Comparison of ENCODE assay signal across 8 mouse cellular contexts in genomic region chr17:64601751-64602578, GRCm38 (mm10). TPM values are rescaled to one million over a fixed set of nuclear protein-coding genes. Genes with fewer than 3 reads are reported as not detected.
DNase-seq lines count a peak whose midpoint lies in the region; ATAC-seq and TF ChIP-seq lines count a peak whose summit lies in the region.

No protein-coding gene starts in this region.

- in situ Hi-C loops in CH12.LX (cut with MboI; ENCODE audit: low pct_ligation_motif_present, low pct_unique_long_range_greater_than_20kb, low sequenced_read_pairs), result loop anchor here (25.0 kb wide), 1 partner anchor 260 kb away; no protein-coding TSS in a partner anchor

- no peak for TF ChIP-seq EP300 in CH12.LX (IDR thresholded peaks at IDR 0.05; ENCODE audit: low read length)

- H3K36me3 ChIP-seq in CH12.LX (replicated peaks in 1 of 2; ENCODE audit: control insufficient read depth in 1 of 2, insufficient read depth in 1 of 2, low read length in 1 of 2), result peaks cover 0 to 2% of the 10 kb centered on the region in 2 experiments
- H3K36me3 ChIP-seq in embryonic facial prominence, embryonic 15.5 days, result no peaks in the 10 kb centered on the region
- no peaks in the 10 kb centered on the region for H3K36me3 ChIP-seq in heart, embryonic 12.5 days
- H3K36me3 ChIP-seq in kidney, embryonic 15.5 days, result no peaks in the 10 kb centered on the region
- no peaks in the 10 kb centered on the region for H3K36me3 ChIP-seq in neural tube, embryonic 15.5 days
- no peaks in the 10 kb centered on the region for H3K36me3 ChIP-seq in thymus, adult 2 months (ENCODE audit: control insufficient read depth, insufficient read depth, low read length)

- peaks cover 4% of the 10 kb centered on the region for H3K79me2 ChIP-seq in CH12.LX (replicated peaks; ENCODE audit: control insufficient read depth, extremely low read depth, insufficient read depth, poor library complexity, severe bottlenecking)

- peak in 1 of 2 experiments; percentile 55; a peak in 2 of 4 replicates for TF ChIP-seq CTCF in CH12.LX (conservative IDR thresholded peaks at IDR 0.05 in 1 of 2, IDR thresholded peaks at IDR 0.05 in 1 of 2; ENCODE audit: low read depth in 2 of 2, low read length in 2 of 2)
- no peak for TF ChIP-seq CTCF in thymus, adult 2 months (IDR thresholded peaks at IDR 0.05; ENCODE audit: borderline replicate concordance, control insufficient read depth, extremely low read depth, insufficient read depth, low read length, poor library complexity)

- dilution Hi-C loops in CH12.LX (cut with MboI; ENCODE audit: extremely low pct_ligation_motif_present, extremely low pct_unique_long_range_greater_than_20kb, low sequenced_read_pairs), result no loop called here

- WGBS in embryonic facial prominence, embryonic 15.5 days, result under 1% methylated on average over 42 of the region's 44 CpGs
- WGBS in heart, embryonic 12.5 days, result 1% methylated on average over 44 of the region's 44 CpGs
- under 1% methylated on average over 44 of the region's 44 CpGs for WGBS in kidney, embryonic 15.5 days
- under 1% methylated on average over 44 of the region's 44 CpGs for WGBS in neural tube, embryonic 15.5 days
- WGBS in thymus, adult 2 months, result 2% methylated on average over 44 of the region's 44 CpGs

- H3K4me2 ChIP-seq in CH12.LX (ENCODE audit: insufficient read depth, low read depth, poor library complexity, severe bottlenecking), result peak overlapping the region; percentile 64
- H3K4me2 ChIP-seq in embryonic facial prominence, embryonic 15.5 days (replicated peaks), result peak overlapping the region; percentile 80
- peak overlapping the region; percentile 95 for H3K4me2 ChIP-seq in heart, embryonic 12.5 days
- H3K4me2 ChIP-seq in kidney, embryonic 15.5 days, result peak overlapping the region; percentile 75
- peak overlapping the region; percentile 95 for H3K4me2 ChIP-seq in neural tube, embryonic 15.5 days

- H3K4me1 ChIP-seq in CH12.LX (ENCODE audit: control insufficient read depth in 1 of 2, insufficient read depth in 2 of 2), result peaks cover 3 to 41% of the 10 kb centered on the region in 2 experiments; a peak in 2 of 4 replicates
- peaks cover 30% of the 10 kb centered on the region for H3K4me1 ChIP-seq in embryonic facial prominence, embryonic 15.5 days
- H3K4me1 ChIP-seq in heart, embryonic 12.5 days (replicated peaks), result peaks cover 21% of the 10 kb centered on the region
- peaks cover 42% of the 10 kb centered on the region for H3K4me1 ChIP-seq in kidney, embryonic 15.5 days
- peaks cover 44% of the 10 kb centered on the region for H3K4me1 ChIP-seq in neural tube, embryonic 15.5 days
- H3K4me1 ChIP-seq in thymus, adult 2 months (replicated peaks; ENCODE audit: control insufficient read depth, insufficient read depth, low read length), result peaks cover 15% of the 10 kb centered on the region

- H3K9me3 ChIP-seq in CH12.LX (replicated peaks; ENCODE audit: low read length), result no peaks in the 10 kb centered on the region
- H3K9me3 ChIP-seq in embryonic facial prominence, embryonic 15.5 days (replicated peaks), result no peaks in the 10 kb centered on the region
- no peaks in the 10 kb centered on the region for H3K9me3 ChIP-seq in heart, embryonic 12.5 days (replicated peaks)
- H3K9me3 ChIP-seq in kidney, embryonic 15.5 days (replicated peaks), result no peaks in the 10 kb centered on the region
- H3K9me3 ChIP-seq in neural tube, embryonic 15.5 days (replicated peaks), result no peaks in the 10 kb centered on the region

- TF ChIP-seq POLR2A in CH12.LX (IDR thresholded peaks at IDR 0.05; ENCODE audit: low read depth, low read length), result no peak
- no peak for TF ChIP-seq POLR2A in thymus, adult 2 months (IDR thresholded peaks at IDR 0.05; ENCODE audit: control insufficient read depth, extremely low read depth, insufficient read depth, low read length, poor library complexity)

- TF ChIP-seq RAD21 in CH12.LX (IDR thresholded peaks at IDR 0.05; ENCODE audit: low read depth, low read length), result peak; percentile 43

- H3K27me3 ChIP-seq in CH12.LX (replicated peaks), result no peaks in the 10 kb centered on the region
- H3K27me3 ChIP-seq in embryonic facial prominence, embryonic 15.5 days, result no peaks in the 10 kb centered on the region
- H3K27me3 ChIP-seq in heart, embryonic 12.5 days (replicated peaks), result 0 out of 2 replicates have a peak, but pooled peaks cover 6% of the 10 kb centered on the region
- H3K27me3 ChIP-seq in kidney, embryonic 15.5 days, result no peaks in the 10 kb centered on the region
- H3K27me3 ChIP-seq in neural tube, embryonic 15.5 days (replicated peaks), result no peaks in the 10 kb centered on the region
- H3K27me3 ChIP-seq in thymus, adult 2 months (ENCODE audit: control insufficient read depth, insufficient read depth, low read length), result no peaks in the 10 kb centered on the region

- peak; percentile 48; the same call in 1 of the 2 replicates for ATAC-seq in embryonic facial prominence, embryonic 15.5 days (ENCODE audit: insufficient number of reproducible peaks, low FRiP score, low TSS enrichment, low read depth)
- ATAC-seq in heart, embryonic 12.5 days (ENCODE audit: insufficient number of reproducible peaks, low FRiP score), result 0 out of 2 replicates have a peak, but pooled peaks have one; percentile 22
- 0 out of 2 replicates have a peak, but pooled peaks have one; percentile 52 for ATAC-seq in kidney, embryonic 15.5 days (replicated peaks; ENCODE audit: low FRiP score)
- ATAC-seq in neural tube, embryonic 15.5 days (ENCODE audit: low FRiP score), result 0 out of 2 replicates have a peak, but pooled peaks have one; percentile 36

- H3K27ac ChIP-seq in CH12.LX (ENCODE audit: insufficient read depth, low read depth), result peak overlapping the region; percentile 8; the same call in 1 of the 2 replicates
- H3K27ac ChIP-seq in embryonic facial prominence, embryonic 15.5 days (replicated peaks), result peak overlapping the region; percentile 95
- peak overlapping the region; percentile 89; the same call in 1 of the 2 replicates for H3K27ac ChIP-seq in heart, embryonic 12.5 days (ENCODE audit: poor library complexity, severe bottlenecking)
- H3K27ac ChIP-seq in kidney, embryonic 15.5 days, result peak overlapping the region; percentile 97
- peak overlapping the region; percentile 88; the same call in 1 of the 2 replicates for H3K27ac ChIP-seq in neural tube, embryonic 15.5 days (replicated peaks)
- H3K27ac ChIP-seq in thymus, adult 2 months (ENCODE audit: control insufficient read depth, insufficient read depth, low read length), result peak overlapping the region; percentile 66

- DNase-seq in CH12.LX (ENCODE audit: extremely low read depth), result peak; percentile 57
- DNase-seq in adrenal gland, postnatal 36 days, result peak; percentile 79 to 82
- peak; percentile 73 to 75 for DNase-seq in lung, adult 18-20 months
- DNase-seq in thymus, adult 2 months, result peak; percentile 74

- peak overlapping the region; percentile 72 to 83 (median 83) for H3K4me3 ChIP-seq in CH12.LX (replicated peaks in 1 of 3; ENCODE audit: low read depth in 2 of 3, low read length in 2 of 3, poor library complexity in 1 of 3)
- H3K4me3 ChIP-seq in embryonic facial prominence, embryonic 15.5 days (replicated peaks), result peak overlapping the region; percentile 94
- peak overlapping the region; percentile 90 for H3K4me3 ChIP-seq in heart, embryonic 12.5 days
- H3K4me3 ChIP-seq in kidney, embryonic 15.5 days (replicated peaks), result peak overlapping the region; percentile 95
- peak overlapping the region; percentile 80 for H3K4me3 ChIP-seq in neural tube, embryonic 15.5 days (replicated peaks)
- peak overlapping the region; percentile 97 for H3K4me3 ChIP-seq in thymus, adult 2 months (ENCODE audit: control insufficient read depth, insufficient read depth, low read length)

- H3K9ac ChIP-seq in CH12.LX (ENCODE audit: insufficient read depth, low read depth), result peak overlapping the region; percentile 66
- peak overlapping the region; percentile 85 for H3K9ac ChIP-seq in embryonic facial prominence, embryonic 15.5 days
- peak overlapping the region; percentile 88 for H3K9ac ChIP-seq in heart, embryonic 12.5 days
- peak overlapping the region; percentile 94 for H3K9ac ChIP-seq in kidney, embryonic 15.5 days
- H3K9ac ChIP-seq in neural tube, embryonic 15.5 days (replicated peaks), result peak overlapping the region; percentile 81

TF ChIP-seq in CH12.LX, 34 proteins besides CTCF, POLR2A, EP300 and RAD21:
- TF ChIP-seq MAZ (IDR thresholded peaks at IDR 0.05; ENCODE audit: low read depth, low read length), result no peak
- no peak for TF ChIP-seq USF2 (conservative IDR thresholded peaks at IDR 0.05; ENCODE audit: low read depth, low read length)
- no peak for TF ChIP-seq IRF4 (IDR thresholded peaks at IDR 0.05; ENCODE audit: low read depth, low read length)
- no peak for TF ChIP-seq USF1 (IDR thresholded peaks at IDR 0.05; ENCODE audit: low read depth, low read length)
- peak; percentile 33; the same call in 1 of the 2 replicates for TF ChIP-seq UBTF (IDR thresholded peaks at IDR 0.05; ENCODE audit: low read depth, low read length)
- no peak for TF ChIP-seq CHD1 (IDR thresholded peaks at IDR 0.05; ENCODE audit: low read depth, low read length)
- TF ChIP-seq ETS1 (conservative IDR thresholded peaks at IDR 0.05; ENCODE audit: low read depth, low read length), result no peak
- no peak for TF ChIP-seq MXI1 (IDR thresholded peaks at IDR 0.05; ENCODE audit: low read depth, low read length)
- peak; percentile 25; the same call in 1 of the 2 replicates for TF ChIP-seq MEF2A (IDR thresholded peaks at IDR 0.05; ENCODE audit: borderline replicate concordance, low read depth, low read length)
- TF ChIP-seq ZMIZ1 (IDR thresholded peaks at IDR 0.05; ENCODE audit: low read depth, low read length), result no peak

RNA-seq across cellular contexts. Expression of gene Man2a1, which starts 1.4 kb away (rescaled TPM):
- 7.9 and 12.3 TPM in 2 replicates for total RNA-seq in CH12.LX (2012; rRNA removed)
- 11.9 and 12.5 TPM in 2 replicates for total RNA-seq in CH12.LX (2014; rRNA removed)
- 11.6 and 15.4 TPM in 2 replicates for polyA plus RNA-seq in CH12.LX (2012; ENCODE audit: insufficient read length, low read depth)
- 100 to 1,000 TPM; 167 to 177 TPM for total RNA-seq in adrenal gland, postnatal 36 days (2021)
- 13.5 and 14.4 TPM in 2 replicates for polyA plus RNA-seq in embryonic facial prominence, embryonic 15.5 days (2015; fragmentation: Nextera tagmentation; extraction: Ambion mirVana)
- 5.3 and 7.2 TPM in 2 replicates for polyA plus RNA-seq in heart, embryonic 12.5 days (2016; fragmentation: Nextera tagmentation; extraction: Ambion mirVana)
- polyA plus RNA-seq in kidney, embryonic 15.5 days (2015; fragmentation: Nextera tagmentation; extraction: Ambion mirVana), result 8.6 and 11.0 TPM in 2 replicates
- 5.4 and 9.0 TPM in 2 replicates for polyA plus RNA-seq in neural tube, embryonic 15.5 days (2015; fragmentation: Nextera tagmentation; extraction: Ambion mirVana)
- polyA plus RNA-seq in thymus, adult 2 months (2012; rRNA removed), result 16.2 and 21.3 TPM in 2 replicates

Comparison
In these comparisons a context has a peak if more than half of its experiments do, and no peak if none do; other contexts are left out.
1. Peak in every context shown above with its lines: DNase-seq, ATAC-seq, H3K4me3 ChIP-seq and H3K27ac ChIP-seq.
2. H3K27ac ChIP-seq: peak in every context shown above with its lines; median percentile 97 in kidney, embryonic 15.5 days; 95 in embryonic facial prominence, embryonic 15.5 days; 89 in heart, embryonic 12.5 days; 88 in neural tube, embryonic 15.5 days; 66 in thymus, adult 2 months; 8 in CH12.LX.